Mouse (Mus musculus): ENCODE measurements around the gene Nxnl2.
A peak's percentile ranks its signal among the peaks of the same experiment; 100 is the strongest.

Gene Nxnl2

DNA sequence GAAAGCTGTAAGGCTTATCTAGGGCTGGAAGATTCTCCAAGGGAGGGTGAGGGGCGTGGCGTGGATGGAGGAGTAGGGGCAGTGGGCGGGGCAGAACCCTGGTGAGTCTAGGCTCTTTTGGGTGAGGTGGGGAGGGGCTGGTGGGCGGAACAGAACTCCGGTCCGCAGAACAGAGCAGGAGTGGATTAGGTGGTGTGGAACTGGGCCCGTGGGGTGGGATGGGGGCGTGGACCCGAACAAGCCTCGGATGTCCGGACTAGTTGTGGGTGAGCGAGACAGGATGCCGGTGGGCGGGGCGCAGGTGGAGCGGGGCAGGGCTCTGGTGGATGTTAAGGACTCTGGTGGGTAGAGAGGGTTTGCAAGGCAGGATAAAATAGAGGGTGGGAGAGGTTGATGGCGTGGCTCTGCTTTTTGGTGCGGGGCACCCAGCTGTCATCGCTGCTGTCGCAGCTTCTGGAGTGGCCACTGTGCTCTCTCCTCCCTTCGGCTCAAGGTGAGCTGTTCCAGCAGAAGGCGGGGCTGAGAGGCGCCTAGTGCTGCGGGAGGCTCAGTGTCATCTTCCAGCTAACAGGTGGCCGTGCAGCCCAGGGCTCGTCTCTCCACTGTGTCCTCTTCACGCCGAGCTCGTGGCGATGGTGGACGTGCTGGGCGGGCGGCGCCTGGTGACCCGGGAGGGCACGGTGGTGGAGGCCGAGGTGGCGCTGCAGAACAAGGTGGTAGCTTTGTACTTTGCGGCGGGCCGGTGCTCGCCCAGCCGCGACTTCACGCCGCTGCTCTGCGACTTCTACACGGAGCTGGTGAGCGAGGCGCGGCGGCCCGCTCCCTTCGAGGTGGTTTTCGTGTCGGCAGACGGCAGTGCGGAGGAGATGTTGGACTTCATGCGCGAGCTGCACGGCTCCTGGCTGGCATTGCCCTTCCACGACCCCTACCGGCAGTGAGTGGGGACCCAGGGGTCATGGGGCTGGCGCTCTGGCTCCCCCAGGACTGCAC, at the start of gene Nxnl2:
Gene Nxnl2, plus strand, starts transcription at position 332 of the 990 bp plus-strand sequence.
- DNase-seq: peak; percentile 18 to 21

DNA sequence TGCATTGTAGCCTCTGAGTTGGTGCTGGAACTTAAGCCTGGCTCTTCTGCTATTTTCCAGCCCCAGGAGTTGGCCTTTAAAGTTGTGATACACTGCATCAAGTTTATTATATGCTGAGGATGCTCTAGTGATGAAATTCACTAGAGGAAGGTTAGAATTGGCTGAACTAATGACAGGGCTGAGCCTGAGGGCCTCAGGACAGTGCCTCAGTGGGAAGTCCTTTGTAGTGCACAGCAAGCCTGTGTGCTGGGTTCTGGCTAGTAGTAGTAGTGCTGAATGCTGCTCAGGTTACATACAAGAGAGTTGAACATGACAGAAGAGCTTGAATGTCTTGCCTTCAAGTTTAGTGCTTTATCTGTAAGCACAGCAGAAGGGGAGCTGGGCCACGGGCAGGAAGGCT, 48.9 kb upstream of the Nxnl2 start:
- no peak for DNase-seq

- no peak for DNase-seq
Measured at GRCm38 (mm10) chr13:51122771-51123170, 48.1 kb upstream of the Nxnl2 start.

- DNase-seq: no peak
Measured at GRCm38 (mm10) chr13:51125357-51125756, 45.5 kb upstream of the Nxnl2 start.

DNA sequence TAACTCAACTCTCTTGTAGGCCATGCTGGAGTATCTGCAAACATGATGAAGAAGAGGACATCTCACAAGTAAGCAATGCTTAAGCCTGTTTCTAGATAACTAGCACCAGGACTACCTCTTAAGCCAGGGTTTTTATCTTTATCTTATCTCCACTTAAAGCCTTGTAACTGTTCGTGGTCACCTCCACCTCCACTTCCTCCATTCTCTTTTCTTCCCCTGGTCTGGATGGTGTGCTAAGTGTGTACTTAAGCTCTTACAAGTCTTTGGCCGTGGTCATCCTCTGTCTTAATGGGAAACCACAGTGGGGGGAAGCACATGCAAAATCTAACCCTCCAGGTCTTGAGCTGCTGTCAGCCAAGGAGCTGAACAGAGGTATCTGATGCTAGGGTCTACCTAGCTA, 42.9 kb upstream of the Nxnl2 start:
- no peak for DNase-seq

DNA sequence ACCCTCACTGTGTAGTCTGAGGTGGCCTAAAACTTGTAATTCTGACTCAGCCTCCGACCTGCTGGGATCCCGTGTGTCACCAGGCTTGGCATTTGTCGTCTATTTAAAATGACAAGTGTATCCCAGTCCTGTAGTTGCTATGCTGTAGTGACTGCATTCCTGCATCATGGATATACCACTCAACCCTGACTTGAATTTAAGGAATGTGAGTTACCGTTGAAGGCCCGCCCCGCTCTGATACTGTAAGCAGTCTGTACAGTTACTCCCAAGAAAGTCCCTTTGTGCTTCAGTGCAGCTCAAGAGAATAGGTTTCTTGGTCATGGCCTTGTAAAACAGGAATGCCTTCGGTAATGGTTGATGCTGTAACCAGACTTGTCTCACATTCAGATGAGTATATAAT, 42.4 kb upstream of the Nxnl2 start:
- DNase-seq: no peak

DNA sequence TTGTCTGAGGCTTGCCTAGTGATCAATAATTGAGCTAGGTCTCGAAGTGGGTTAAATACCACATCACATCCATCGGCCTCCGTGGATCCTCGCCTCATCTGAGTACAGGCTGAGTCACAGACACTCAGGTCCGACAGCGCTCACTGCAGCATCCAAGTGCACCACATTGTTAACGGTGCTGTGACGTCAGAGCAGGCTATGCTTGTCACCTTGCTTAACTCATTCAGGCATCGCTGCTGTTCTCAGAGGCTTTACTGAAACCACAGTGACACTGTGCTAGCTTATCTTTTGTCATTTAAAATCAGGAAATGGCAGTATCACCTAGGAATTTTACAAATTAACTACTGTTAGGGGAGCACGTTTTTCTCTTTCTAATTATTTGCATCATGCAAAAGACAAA, 39.6 kb upstream of the Nxnl2 start:
- DNase-seq: no peak

GRCm38 (mm10) chr13:51136315-51136714, 34.5 kb upstream of the Nxnl2 start:
- DNase-seq: no peak

- DNase-seq: no peak
Measured at GRCm38 (mm10) chr13:51136996-51137701, 33.7 kb upstream of the Nxnl2 start.

DNA sequence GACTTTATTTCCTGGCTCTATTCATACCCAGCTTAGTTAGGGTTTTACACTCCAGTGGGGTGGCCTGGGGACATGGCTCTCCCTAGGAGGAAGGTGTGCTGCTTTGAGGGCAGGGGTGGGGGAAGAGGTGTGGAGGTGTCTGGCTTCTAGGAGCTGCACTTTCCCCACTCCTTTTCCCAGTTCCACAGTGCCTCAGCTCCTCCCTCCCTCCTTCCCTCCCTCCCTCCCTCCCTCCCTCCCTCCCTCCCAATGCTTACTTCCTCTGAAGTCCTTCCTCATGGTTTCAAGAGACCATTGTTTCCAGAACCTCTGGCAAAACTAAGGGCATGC, 33.2 kb upstream of the Nxnl2 start:
- DNase-seq: no peak

GRCm38 (mm10) chr13:51147106-51147505, 23.7 kb upstream of the Nxnl2 start:
- no peak for DNase-seq

GRCm38 (mm10) chr13:51152966-51153669, 17.7 kb upstream of the Nxnl2 start:
- DNase-seq: no peak

GRCm38 (mm10) chr13:51153670-51154030, 17.2 kb upstream of the Nxnl2 start:
- DNase-seq: no peak

GRCm38 (mm10) chr13:51155178-51156013, 15.4 kb upstream of the Nxnl2 start:
- no peak for DNase-seq

- no peak for DNase-seq
Measured at GRCm38 (mm10) chr13:51156014-51156386, 14.8 kb upstream of the Nxnl2 start.

DNA sequence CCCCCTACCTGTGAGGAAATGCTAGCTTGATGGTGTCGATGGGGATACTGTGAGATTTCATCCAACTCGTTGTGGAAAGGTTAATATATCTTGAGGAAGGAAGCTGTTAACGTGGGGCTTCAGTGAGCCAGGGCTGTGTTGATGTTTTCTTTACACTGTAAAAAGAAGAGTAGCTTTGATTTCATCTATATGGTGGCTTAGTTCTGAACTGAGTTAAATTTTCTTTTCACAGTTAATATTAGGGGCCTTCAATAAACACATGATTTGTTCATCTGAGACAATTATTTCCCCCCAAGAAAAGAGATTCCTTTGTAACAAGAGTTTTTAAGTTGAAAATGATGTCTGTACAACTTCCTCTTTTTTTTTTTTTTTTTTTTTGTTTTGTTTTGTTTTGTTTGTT, 13.5 kb upstream of the Nxnl2 start:
- DNase-seq: no peak

DNA sequence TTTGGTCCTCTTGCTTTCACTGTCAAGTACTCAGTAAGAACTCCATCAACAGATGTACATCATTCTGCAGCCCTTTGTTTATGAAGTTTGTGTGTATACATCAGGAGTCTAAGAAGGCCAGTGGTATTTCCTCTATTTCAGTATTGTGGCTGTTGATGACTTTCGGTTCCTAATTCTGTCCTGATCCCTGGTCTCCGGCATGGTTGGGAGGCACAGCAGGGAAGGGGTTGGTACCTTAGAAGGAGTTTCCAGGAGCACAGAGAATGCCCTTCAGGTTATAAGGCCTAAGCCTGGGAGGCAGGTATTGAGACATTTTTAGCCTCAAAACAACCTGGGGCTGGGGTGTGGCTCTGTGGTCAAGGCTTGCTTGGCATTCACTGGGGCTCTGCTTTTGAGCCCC, 9.2 kb upstream of the Nxnl2 start:
- no peak for DNase-seq

DNA sequence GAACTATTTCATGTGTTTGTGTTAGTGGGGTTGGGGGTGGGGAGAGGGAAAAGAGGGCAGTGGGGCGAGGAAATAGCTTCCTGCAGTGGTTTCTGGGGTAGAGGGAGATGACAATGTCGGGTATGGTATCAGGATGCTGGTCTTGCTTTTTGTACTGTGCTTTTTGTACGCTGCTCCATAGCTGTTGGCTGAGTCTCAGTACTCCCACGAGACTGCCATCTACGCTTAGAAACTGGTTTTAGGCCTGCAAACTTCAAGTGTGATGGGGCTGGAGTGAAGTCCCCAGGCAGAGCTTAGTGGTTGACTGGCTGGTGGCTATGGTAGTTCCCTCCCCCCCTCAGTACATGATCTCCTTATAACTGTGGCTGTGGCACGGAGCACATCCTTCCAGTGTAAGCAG, 8.6 kb upstream of the Nxnl2 start:
- no peak for DNase-seq

GRCm38 (mm10) chr13:51166711-51167110, 4.1 kb upstream of the Nxnl2 start:
- no peak for DNase-seq

DNA sequence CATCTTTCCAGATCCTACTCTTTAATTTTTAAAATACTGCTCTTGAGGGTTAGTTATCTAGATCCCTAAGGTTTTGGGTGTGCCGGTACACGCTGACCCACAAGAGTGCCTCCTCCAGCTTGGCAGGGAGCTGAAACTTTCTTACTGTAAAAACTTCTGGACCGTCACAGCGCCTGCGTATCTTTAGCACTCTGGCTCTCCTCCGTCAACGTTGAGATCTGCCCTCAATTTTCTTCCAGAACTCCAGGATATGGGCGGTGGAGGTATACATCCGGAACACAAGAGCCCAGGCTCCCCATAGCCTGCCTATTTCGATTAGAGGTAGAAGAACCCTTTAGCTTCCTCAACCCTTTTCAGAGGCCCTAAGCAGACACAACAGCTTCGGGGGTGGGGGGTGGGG, 607 bp upstream of the Nxnl2 start:
- no peak for DNase-seq

- DNase-seq: no peak
Measured at GRCm38 (mm10) chr13:51172601-51173000, 1.8 kb downstream of the Nxnl2 start.

DNA sequence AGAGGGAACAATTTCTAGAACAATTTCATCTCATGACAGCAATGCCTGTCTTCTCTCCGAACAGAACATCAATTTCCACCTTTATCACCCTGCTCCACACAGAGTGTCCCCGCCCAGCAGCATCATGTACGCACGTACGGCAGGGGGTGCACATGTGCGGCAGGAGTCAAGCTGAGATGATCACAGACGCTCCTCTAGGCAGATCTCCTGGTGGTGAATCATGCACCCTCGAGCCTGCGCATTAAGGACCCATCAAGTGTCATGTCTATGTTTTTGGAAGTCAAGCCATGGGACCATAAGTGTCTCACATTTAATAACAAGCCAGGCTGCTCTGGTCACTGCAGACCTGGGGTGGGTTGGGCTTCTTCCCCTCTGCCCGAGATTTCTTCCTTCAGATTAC, 8.1 kb downstream of the Nxnl2 start:
- DNase-seq: no peak

DNA sequence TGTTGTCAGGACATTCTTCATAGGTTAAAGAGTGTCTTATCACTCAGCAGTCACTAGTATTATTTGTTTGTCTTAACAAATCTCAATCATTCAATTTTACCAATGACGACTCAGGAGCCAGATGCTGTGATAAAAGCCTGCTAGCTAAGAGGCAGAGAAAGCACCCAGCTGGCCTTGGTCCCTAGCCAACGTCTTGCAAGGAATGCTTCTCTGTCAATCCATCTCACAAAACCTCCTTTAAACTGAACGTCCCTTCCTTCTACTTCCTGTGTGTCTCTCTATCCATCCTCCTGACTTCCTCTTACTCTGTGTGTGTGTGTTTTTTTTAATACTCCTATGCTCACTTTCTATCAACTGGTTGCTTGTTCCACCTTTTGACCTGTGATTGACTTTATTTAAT, 8.5 kb downstream of the Nxnl2 start:
- no peak for DNase-seq
